Mouse (Mus musculus): ENCODE data around the gene Gramd4. TPM values are rescaled to one million over a fixed set of nuclear protein-coding genes. Genes with fewer than 3 reads are reported as not detected.

Gene Gramd4
- total and polyA plus RNA-seq, 3 experiments, result 25.3 to 31.5 (median 27.6) TPM

GRCm38 (mm10) chr15:86145046-86145445, 87.6 kb downstream of the Gramd4 start:
- Histone ChIP-seq H3K27ac (no peak overlapping the region), H3K4me1 (ENCODE audit: control insufficient read depth, insufficient read depth, low read length) (no peaks in the 10 kb centered on the region; the same call in 1 of the 2 replicates), H3K27me3 (ENCODE audit: control insufficient read depth, insufficient read depth, low read length) (no peaks in the 10 kb centered on the region), H3K36me3 (ENCODE audit: control insufficient read depth, insufficient read depth, low read length) (no peaks in the 10 kb centered on the region), H3K79me2 (replicated peaks; ENCODE audit: control insufficient read depth, insufficient read depth, low read length) (no peaks in the 10 kb centered on the region), H3K4me3 (no peak overlapping the region), H3K9ac (ENCODE audit: low read depth, low read length) (no peak overlapping the region)
- no peak for DNase-seq
- 82% methylated on average over 7 of the region's 7 CpGs for WGBS
- TF ChIP-seq CTCF (IDR thresholded peaks at IDR 0.05), result no peak
- no peak for TF ChIP-seq POLR2A (IDR thresholded peaks at IDR 0.05; ENCODE audit: insufficient read depth, low read depth, low read length)
- TF ChIP-seq EP300 (IDR thresholded peaks at IDR 0.05; ENCODE audit: insufficient read depth, low read depth, low read length), result no peak
- intact Hi-C loops (cut with DNase I), result no loop called here

- no peak for DNase-seq
- H3K36me3 ChIP-seq (ENCODE audit: control insufficient read depth, insufficient read depth, low read length), result no peaks in the 10 kb centered on the region
- no peaks in the 10 kb centered on the region for H3K27me3 ChIP-seq (ENCODE audit: control insufficient read depth, insufficient read depth, low read length)
- intact Hi-C loops (cut with DNase I), result no loop called here
- H3K4me1 ChIP-seq (ENCODE audit: control insufficient read depth, insufficient read depth, low read length), result no peaks in the 10 kb centered on the region; the same call in 1 of the 2 replicates
- H3K79me2 ChIP-seq (replicated peaks; ENCODE audit: control insufficient read depth, insufficient read depth, low read length), result no peaks in the 10 kb centered on the region
- H3K9ac ChIP-seq (ENCODE audit: low read depth, low read length), result no peak overlapping the region
- no peak overlapping the region for H3K27ac ChIP-seq
- TF ChIP-seq CTCF (IDR thresholded peaks at IDR 0.05) (no peak), EP300 (IDR thresholded peaks at IDR 0.05; ENCODE audit: insufficient read depth, low read depth, low read length) (no peak), POLR2A (IDR thresholded peaks at IDR 0.05; ENCODE audit: insufficient read depth, low read depth, low read length) (no peak)
- WGBS, result 73% methylated on average over 8 of the region's 8 CpGs
- no peak overlapping the region for H3K4me3 ChIP-seq
Observed at GRCm38 (mm10) chr15:86146922-86147321, 89.4 kb downstream of the Gramd4 start.

GRCm38 (mm10) chr15:86150593-86150992, 93.1 kb downstream of the Gramd4 start:
- Histone ChIP-seq H3K79me2 (replicated peaks; ENCODE audit: control insufficient read depth, insufficient read depth, low read length) (no peaks in the 10 kb centered on the region), H3K27me3 (ENCODE audit: control insufficient read depth, insufficient read depth, low read length) (no peaks in the 10 kb centered on the region), H3K4me1 (ENCODE audit: control insufficient read depth, insufficient read depth, low read length) (no peaks in the 10 kb centered on the region; the same call in 1 of the 2 replicates), H3K9ac (ENCODE audit: low read depth, low read length) (no peak overlapping the region), H3K4me3 (no peak overlapping the region), H3K27ac (no peak overlapping the region), H3K36me3 (ENCODE audit: control insufficient read depth, insufficient read depth, low read length) (no peaks in the 10 kb centered on the region)
- DNase-seq, result no peak
- intact Hi-C loops (cut with DNase I), result no loop called here
- 83% methylated on average over 4 of the region's 4 CpGs for WGBS
- TF ChIP-seq EP300 (IDR thresholded peaks at IDR 0.05; ENCODE audit: insufficient read depth, low read depth, low read length), result no peak
- no peak for TF ChIP-seq CTCF (IDR thresholded peaks at IDR 0.05)
- TF ChIP-seq POLR2A (IDR thresholded peaks at IDR 0.05; ENCODE audit: insufficient read depth, low read depth, low read length), result no peak

GRCm38 (mm10) chr15:86153481-86153960, 96.0 kb downstream of the Gramd4 start:
- Histone ChIP-seq H3K79me2 (replicated peaks; ENCODE audit: control insufficient read depth, insufficient read depth, low read length) (no peaks in the 10 kb centered on the region), H3K4me3 (no peak overlapping the region), H3K27me3 (ENCODE audit: control insufficient read depth, insufficient read depth, low read length) (no peaks in the 10 kb centered on the region), H3K27ac (no peak overlapping the region), H3K9ac (ENCODE audit: low read depth, low read length) (no peak overlapping the region), H3K36me3 (ENCODE audit: control insufficient read depth, insufficient read depth, low read length) (no peaks in the 10 kb centered on the region), H3K4me1 (ENCODE audit: control insufficient read depth, insufficient read depth, low read length) (no peaks in the 10 kb centered on the region)
- WGBS, result 80% methylated on average over 12 of the region's 12 CpGs
- intact Hi-C loops (cut with DNase I), result no loop called here
- no peak for DNase-seq
- TF ChIP-seq CTCF (IDR thresholded peaks at IDR 0.05) (no peak), EP300 (IDR thresholded peaks at IDR 0.05; ENCODE audit: insufficient read depth, low read depth, low read length) (no peak), POLR2A (IDR thresholded peaks at IDR 0.05; ENCODE audit: insufficient read depth, low read depth, low read length) (no peak)

- Histone ChIP-seq H3K36me3 (ENCODE audit: control insufficient read depth, insufficient read depth, low read length) (no peaks in the 10 kb centered on the region), H3K4me1 (ENCODE audit: control insufficient read depth, insufficient read depth, low read length) (peaks cover 1% of the 10 kb centered on the region; the same call in 1 of the 2 replicates), H3K27ac (no peak overlapping the region), H3K27me3 (ENCODE audit: control insufficient read depth, insufficient read depth, low read length) (no peaks in the 10 kb centered on the region), H3K79me2 (replicated peaks; ENCODE audit: control insufficient read depth, insufficient read depth, low read length) (no peaks in the 10 kb centered on the region), H3K4me3 (no peak overlapping the region), H3K9ac (ENCODE audit: low read depth, low read length) (no peak overlapping the region)
- DNase-seq, result no peak
- intact Hi-C loops (cut with DNase I), result no loop called here
- TF ChIP-seq POLR2A (IDR thresholded peaks at IDR 0.05; ENCODE audit: insufficient read depth, low read depth, low read length) (no peak), CTCF (IDR thresholded peaks at IDR 0.05) (no peak), EP300 (IDR thresholded peaks at IDR 0.05; ENCODE audit: insufficient read depth, low read depth, low read length) (no peak)
- 89% methylated on average over 5 of the region's 5 CpGs for WGBS
Observed at GRCm38 (mm10) chr15:86156492-86156891, 99.0 kb downstream of the Gramd4 start.

GRCm38 (mm10) chr15:86159093-86159492, 101.6 kb downstream of the Gramd4 start:
- peaks cover 1% of the 10 kb centered on the region; the same call in 1 of the 2 replicates for H3K4me1 ChIP-seq (ENCODE audit: control insufficient read depth, insufficient read depth, low read length)
- no peak overlapping the region for H3K4me3 ChIP-seq
- H3K27ac ChIP-seq, result no peak overlapping the region
- H3K27me3 ChIP-seq (ENCODE audit: control insufficient read depth, insufficient read depth, low read length), result no peaks in the 10 kb centered on the region
- no peaks in the 10 kb centered on the region for H3K36me3 ChIP-seq (ENCODE audit: control insufficient read depth, insufficient read depth, low read length)
- 46% methylated on average over 16 of the region's 16 CpGs for WGBS
- H3K79me2 ChIP-seq (replicated peaks; ENCODE audit: control insufficient read depth, insufficient read depth, low read length), result no peaks in the 10 kb centered on the region
- 0 out of 2 replicates have a peak, but pooled peaks have one; percentile 37 for TF ChIP-seq EP300 (IDR thresholded peaks at IDR 0.05; ENCODE audit: insufficient read depth, low read depth, low read length)
- peak; percentile 27 for TF ChIP-seq CTCF (IDR thresholded peaks at IDR 0.05)
- TF ChIP-seq POLR2A (IDR thresholded peaks at IDR 0.05; ENCODE audit: insufficient read depth, low read depth, low read length), result no peak
- intact Hi-C loops (cut with DNase I), result no loop called here
- no peak overlapping the region for H3K9ac ChIP-seq (ENCODE audit: low read depth, low read length)
- no peak for DNase-seq
